Mouse (Mus musculus): ENCODE results near the gene Cnnm1.

GRCm38 (mm10) chr19:43472331-43472730 lies 32.1 kb downstream of the Cnnm1 start:
- TF ChIP-seq CTCF (IDR thresholded peaks at IDR 0.05; ENCODE audit: extremely low read depth, insufficient read depth, low read length) (no peak), POLR2A (IDR thresholded peaks at IDR 0.05; ENCODE audit: extremely low read depth, insufficient read depth, low read length) (no peak)
